Mouse (Mus musculus) liver, adult (tissue): Measurements from ENCODE around the gene Kif26b.

Experiments
- GATA4 ChIP-seq: IDR thresholded peaks from 2 replicates; pipeline ENCODE4 v1.6.1; 2014; ENCODE audit warnings: mild to moderate bottlenecking, low read length; ENCODE audit not compliant: insufficient replicate concordance

Kif26b gene

GRCm38 (mm10) chr1:178942251-178942963, 413.5 kb downstream of the Kif26b start:
- no peak for TF ChIP-seq GATA4

- no peak for TF ChIP-seq GATA4
These were observed 424.0 kb downstream of the Kif26b start for GRCm38 (mm10) chr1:178952910-178953309.

GRCm38 (mm10) chr1:178958641-178959040, 429.7 kb downstream of the Kif26b start:
- no peak for TF ChIP-seq GATA4

- no peak for TF ChIP-seq GATA4
These were observed 431.2 kb downstream of the Kif26b start for GRCm38 (mm10) chr1:178960015-178960559.

GRCm38 (mm10) chr1:178961661-178962060, 432.7 kb downstream of the Kif26b start:
- no peak for TF ChIP-seq GATA4

- no peak for TF ChIP-seq GATA4
These were observed 443.1 kb downstream of the Kif26b start for GRCm38 (mm10) chr1:178972055-178972454.

GRCm38 (mm10) chr1:178978617-178979245, 449.8 kb downstream of the Kif26b start:
- no peak for TF ChIP-seq GATA4

- no peak for TF ChIP-seq GATA4
These were observed 451.3 kb downstream of the Kif26b start for GRCm38 (mm10) chr1:178980185-178980584.

GRCm38 (mm10) chr1:178981641-178982040, 452.7 kb downstream of the Kif26b start:
- no peak for TF ChIP-seq GATA4

GRCm38 (mm10) chr1:178988176-178988575, 459.3 kb downstream of the Kif26b start:
- no peak for TF ChIP-seq GATA4
